Mouse (Mus musculus) lung, embryonic 14.5 days (tissue): ENCODE results near the gene Fkbpl. TPM values are rescaled to one million over a fixed set of nuclear protein-coding genes. Genes with fewer than 3 reads are reported as not detected.

ENCODE experiments used
- ATAC-seq: fragments of 200-750 bp; cut with Nextera tagmentation; 2 replicates; pipeline ENCODE4 v1.8.0; 2017; ENCODE audit warnings: mild to moderate bottlenecking, moderate TSS enrichment, moderate library complexity; ENCODE audit not compliant: insufficient read depth
- DNase-seq: peaks from one replicate; pipeline ENCODE4 v3.0.0-alpha.2; 2015
- H3K27ac ChIP-seq: fragments of 300-500 bp; sonication (generic); 2 replicates; pipeline ENCODE4 v1.5.1; 2014; ENCODE audit warnings: low read depth, mild to moderate bottlenecking, moderate library complexity
- H3K27me3 ChIP-seq: fragments of 300-500 bp; sonication (generic); 2 replicates; pipeline ENCODE4 v1.6.1; 2014; ENCODE audit warnings: low read length, control low read depth; ENCODE audit not compliant: insufficient read depth
- H3K36me3 ChIP-seq: fragments of 300-500 bp; sonication (generic); 2 replicates; pipeline ENCODE4 v1.6.1; 2014; ENCODE audit warnings: control low read depth; ENCODE audit not compliant: insufficient read depth
- H3K4me1 ChIP-seq: fragments of 300-500 bp; sonication (generic); 2 replicates; pipeline ENCODE4 v1.6.1; 2014; ENCODE audit warnings: antibody characterized with exemption, control low read depth; ENCODE audit not compliant: insufficient read depth
- H3K4me2 ChIP-seq: fragments of 300-500 bp; sonication (generic); 2 replicates; pipeline ENCODE4 v1.6.1; 2014; ENCODE audit warnings: mild to moderate bottlenecking
- H3K4me3 ChIP-seq: fragments of 300-500 bp; sonication (generic); 2 replicates; pipeline ENCODE4 v1.5.1; 2014; ENCODE audit warnings: low read depth, low read length
- H3K9ac ChIP-seq: fragments of 300-500 bp; sonication (generic); 2 replicates; pipeline ENCODE4 v1.6.1; 2014
- H3K9me3 ChIP-seq: fragments of 300-500 bp; sonication (generic); 2 replicates; pipeline ENCODE4 v1.6.1; 2016; ENCODE audit warnings: low read depth, low read length, control low read depth
- CTCF ChIP-seq: IDR thresholded peaks from 2 replicates; pipeline ENCODE4 v1.5.1; 2016; ENCODE audit warnings: antibody characterized with exemption, low read depth
- WGBS: fragments of 180-500 bp; shearing (Covaris S2); extraction: QIAGEN DNeasy Blood & Tissue Kit; methylation state at CpG from one replicate; pipeline ENCODE4 v1.1.7; 2014; 5-methylcytosine and 5-hydroxymethylcytosine counted together
- polyA plus RNA-seq: library from polyadenylated mRNA; unstranded; fragments of >200 nt; fragmentation: Nextera tagmentation; extraction: Ambion mirVana; gene quantifications from 2 replicates; pipeline ENCODE4 v1.2.1, GENCODE M21; 2014

Fkbpl gene
- polyA plus RNA-seq, 1 experiment from 2014 or later, result 11.1 TPM

GRCm38 (mm10) chr17:34613830-34614229 lies 30.7 kb upstream of the Fkbpl start:
- ATAC-seq, result no peak

GRCm38 (mm10) chr17:34615871-34616270 lies 28.7 kb upstream of the Fkbpl start, which contains the start of gene Egfl8:
TSS of gene Egfl8 (minus strand) at chr17:34615971.
- Histone ChIP-seq H3K9me3 (no peaks in the 10 kb centered on the region), H3K36me3 (peaks cover 53% of the 10 kb centered on the region), H3K9ac (no peak within 1 kb of the TSS), H3K27ac (no peak within 1 kb of the TSS), H3K27me3 (no peaks in the 10 kb centered on the region), H3K4me2 (no peak within 1 kb of the TSS), H3K4me1 (no peaks in the 10 kb centered on the region), H3K4me3 (no peak within 1 kb of the TSS)
- DNase-seq (no peak), ATAC-seq (no peak)
- 73% methylated on average over 6 of the region's 6 CpGs for WGBS
- no peak for TF ChIP-seq CTCF

More at GRCm38 (mm10) chr17:34613830-34614229, 30.7 kb upstream of the Fkbpl start:
- no peaks in the 10 kb centered on the region for H3K27me3 ChIP-seq
- H3K27ac ChIP-seq, result no peak overlapping the region
- 89% methylated on average over 10 of the region's 10 CpGs for WGBS
- no peak overlapping the region for H3K4me2 ChIP-seq
- DNase-seq, result no peak
- no peak overlapping the region for H3K4me3 ChIP-seq
- no peaks in the 10 kb centered on the region for H3K9me3 ChIP-seq
- H3K9ac ChIP-seq, result no peak overlapping the region
- peaks cover 60% of the 10 kb centered on the region for H3K36me3 ChIP-seq
- TF ChIP-seq CTCF, result no peak
- no peaks in the 10 kb centered on the region for H3K4me1 ChIP-seq

- no peak overlapping the region for H3K27ac ChIP-seq
- no peak overlapping the region for H3K4me2 ChIP-seq
- H3K4me3 ChIP-seq, result no peak overlapping the region
- H3K9me3 ChIP-seq, result no peaks in the 10 kb centered on the region
- TF ChIP-seq CTCF, result peak; percentile 89
- DNase-seq (peak; percentile 84), ATAC-seq (0 out of 2 replicates have a peak, but pooled peaks have one; percentile 50)
- WGBS, result 17% methylated on average over 6 of the region's 6 CpGs
- H3K27me3 ChIP-seq, result no peaks in the 10 kb centered on the region
- no peak overlapping the region for H3K9ac ChIP-seq
- peaks cover 30% of the 10 kb centered on the region for H3K36me3 ChIP-seq
- no peaks in the 10 kb centered on the region for H3K4me1 ChIP-seq
Measured at GRCm38 (mm10) chr17:34618999-34619398, 25.6 kb upstream of the Fkbpl start.

GRCm38 (mm10) chr17:34621006-34621405 lies 23.6 kb upstream of the Fkbpl start:
- Histone ChIP-seq H3K27ac (peak overlapping the region; percentile 27; the same call in 1 of the 2 replicates), H3K27me3 (no peaks in the 10 kb centered on the region), H3K4me2 (no peak overlapping the region), H3K9me3 (no peaks in the 10 kb centered on the region), H3K9ac (no peak overlapping the region), H3K36me3 (peaks cover 19% of the 10 kb centered on the region; the same call in 1 of the 2 replicates), H3K4me3 (no peak overlapping the region), H3K4me1 (peaks cover under 1% of the 10 kb centered on the region; the same call in 1 of the 2 replicates)
- no peak for ATAC-seq
- TF ChIP-seq CTCF, result no peak
- 73% methylated on average over 8 of the region's 8 CpGs for WGBS
- DNase-seq, result no peak

- no peak overlapping the region for H3K27ac ChIP-seq
- no peak for DNase-seq
- 84% methylated on average over 9 of the region's 9 CpGs for WGBS
- peak; percentile 40; the same call in 1 of the 2 replicates for TF ChIP-seq CTCF
- H3K36me3 ChIP-seq, result peaks cover 19% of the 10 kb centered on the region; the same call in 1 of the 2 replicates
- H3K4me1 ChIP-seq, result peaks cover 6% of the 10 kb centered on the region; the same call in 1 of the 2 replicates
- no peaks in the 10 kb centered on the region for H3K9me3 ChIP-seq
- H3K4me2 ChIP-seq, result no peak overlapping the region
- H3K4me3 ChIP-seq, result no peak overlapping the region
- no peak overlapping the region for H3K9ac ChIP-seq
- ATAC-seq, result no peak
- H3K27me3 ChIP-seq, result no peaks in the 10 kb centered on the region
Measured at GRCm38 (mm10) chr17:34623161-34623560, 21.4 kb upstream of the Fkbpl start.

GRCm38 (mm10) chr17:34624981-34625380 lies 19.6 kb upstream of the Fkbpl start:
- Histone ChIP-seq H3K27me3 (peaks cover 11% of the 10 kb centered on the region), H3K4me3 (no peak overlapping the region), H3K4me2 (no peak overlapping the region), H3K4me1 (peaks cover 12% of the 10 kb centered on the region; the same call in 1 of the 2 replicates), H3K27ac (no peak overlapping the region), H3K36me3 (peaks cover 19% of the 10 kb centered on the region; the same call in 1 of the 2 replicates), H3K9ac (no peak overlapping the region), H3K9me3 (no peaks in the 10 kb centered on the region)
- no peak for TF ChIP-seq CTCF
- ATAC-seq (no peak), DNase-seq (no peak)
- WGBS, result 86% methylated on average over 3 of the region's 3 CpGs

GRCm38 (mm10) chr17:34626062-34626772 lies 18.3 kb upstream of the Fkbpl start:
- Histone ChIP-seq H3K9me3 (no peaks in the 10 kb centered on the region), H3K27ac (peak overlapping the region; percentile 76; the same call in 1 of the 2 replicates), H3K27me3 (peaks cover 24% of the 10 kb centered on the region), H3K4me3 (peak overlapping the region; percentile 69), H3K36me3 (peaks cover 12% of the 10 kb centered on the region; the same call in 1 of the 2 replicates), H3K9ac (peak overlapping the region; percentile 73), H3K4me1 (peaks cover 16% of the 10 kb centered on the region; the same call in 1 of the 2 replicates), H3K4me2 (peak overlapping the region; percentile 92)
- WGBS, result 44% methylated on average over 16 of the region's 16 CpGs
- DNase-seq, result no peak
- TF ChIP-seq CTCF, result no peak
- no peak for ATAC-seq
